Mouse (Mus musculus) ES-E14 (cell line): ENCODE measurements at regions not wholly inside any gene's neighbourhood (a gene's known extent, or its start where the extent isn't known, plus 50 kb on each side); places are given as distances from the start of the nearest gene placed in this dataset.

Experiments used
- CHD2 ChIP-seq: IDR thresholded peaks from 2 replicates; pipeline ENCODE4 v1.6.1; 2014; ENCODE audit warnings: mild to moderate bottlenecking, low read depth, low read length, inconsistent platforms
- HCFC1 ChIP-seq: IDR thresholded peaks from 2 replicates; pipeline ENCODE4 v1.6.1; 2012; ENCODE audit warnings: low read length, inconsistent platforms, borderline replicate concordance; ENCODE audit not compliant: insufficient read depth
- MAFK ChIP-seq: IDR thresholded peaks from 2 replicates; pipeline ENCODE4 v1.6.1; 2014; ENCODE audit warnings: mild to moderate bottlenecking, low read depth, low read length, inconsistent platforms; ENCODE audit not compliant: insufficient read depth
- ZC3H11A ChIP-seq: IDR thresholded peaks from 2 replicates; pipeline ENCODE4 v1.6.1; 2012; ENCODE audit warnings: low read depth, mild to moderate bottlenecking, inconsistent platforms, low read length, borderline replicate concordance
- ZNF384 ChIP-seq: IDR thresholded peaks from 2 replicates; pipeline ENCODE4 v1.6.1; 2012; ENCODE audit warnings: low read depth, low read length, inconsistent platforms

- no peak for TF ChIP-seq CHD2
- TF ChIP-seq ZC3H11A, result no peak
- TF ChIP-seq ZNF384, result no peak
- TF ChIP-seq MAFK, result no peak
- no peak for TF ChIP-seq HCFC1
Measured at GRCm38 (mm10) chr13:11106426-11106825, 745.8 kb upstream of the Chrm3 start.
